Mouse (Mus musculus) spleen, adult 2 months (tissue): ENCODE measurements around the gene Pwp2.

ENCODE experiments used
- CTCF ChIP-seq: fragments of 200-500 bp; IDR thresholded peaks from 2 replicates; pipeline ENCODE4 v1.5.1; 2011; ENCODE audit warnings: mild to moderate bottlenecking, inconsistent platforms; ENCODE audit not compliant: insufficient read depth, insufficient read length, insufficient replicate concordance; ENCODE audit errors: extremely low read depth
- POLR2A ChIP-seq: fragments of 200-500 bp; IDR thresholded peaks from 2 replicates; pipeline ENCODE4 v1.6.1; 2011; ENCODE audit warnings: low read depth, low read length, inconsistent platforms

DNA sequence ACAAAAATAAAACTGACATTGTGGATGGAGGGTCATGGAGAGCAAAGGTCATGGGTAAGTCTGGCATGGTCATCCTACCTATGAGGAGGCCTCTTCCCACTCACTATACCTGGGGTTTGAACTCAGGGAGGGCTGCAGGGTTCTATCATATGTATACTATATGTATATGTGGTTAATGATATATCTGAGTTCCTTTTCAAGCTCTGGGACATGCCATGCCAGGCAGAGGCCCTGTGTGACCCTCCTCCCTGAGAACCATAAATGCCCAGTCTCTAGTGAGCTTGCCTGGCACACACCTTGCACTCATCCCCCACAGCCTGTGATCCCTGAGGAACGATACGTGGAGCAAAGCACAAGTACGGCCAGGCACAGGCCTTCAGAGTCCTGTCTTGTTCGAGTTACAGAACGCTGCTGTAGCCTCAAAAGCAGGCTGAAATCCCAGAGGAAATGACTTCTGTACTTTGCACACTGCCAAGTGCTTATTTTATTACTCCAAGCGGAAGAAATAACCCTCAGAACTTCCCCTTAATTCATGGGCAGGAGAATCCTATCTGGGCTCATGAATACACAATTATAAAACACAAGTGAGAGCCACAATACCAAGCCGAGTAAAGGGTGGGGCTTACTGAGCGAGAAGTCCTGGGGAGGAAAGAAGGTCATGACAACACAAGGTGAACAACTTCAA, 43.1 kb upstream of the Pwp2 start:
- no peak for TF ChIP-seq CTCF
- no peak for TF ChIP-seq POLR2A
